Mouse (Mus musculus) forebrain, embryonic 14.5 days (tissue): ENCODE results near the gene Tes. TPM values are rescaled to one million over a fixed set of nuclear protein-coding genes. Genes with fewer than 3 reads are reported as not detected.

Experiments used
- ATAC-seq: fragments of 200-750 bp; cut with Nextera tagmentation; 2 replicates; pipeline ENCODE4 v1.8.0; 2017; ENCODE audit warnings: mild to moderate bottlenecking, moderate library complexity
- DNase-seq: peaks from one replicate; pipeline ENCODE4 v3.0.0-alpha.2; 2015; ENCODE audit warnings: low spot score
- H3K27ac ChIP-seq: fragments of 300-500 bp; sonication (generic); 2 replicates; pipeline ENCODE4 v1.5.1; 2014; ENCODE audit warnings: low read depth, mild to moderate bottlenecking, control low read depth, low read length, moderate library complexity
- H3K27me3 ChIP-seq: fragments of 300-500 bp; sonication (generic); replicated peaks from 2 replicates; pipeline ENCODE4 v1.6.1; 2014; ENCODE audit warnings: low read length, control low read depth, mixed read lengths; ENCODE audit not compliant: control insufficient read depth, insufficient read depth
- H3K36me3 ChIP-seq: fragments of 300-500 bp; sonication (generic); 2 replicates; pipeline ENCODE4 v1.6.1; 2014; ENCODE audit warnings: low read length, control low read depth; ENCODE audit not compliant: control insufficient read depth, insufficient read depth
- H3K4me1 ChIP-seq: fragments of 300-500 bp; sonication (generic); 2 replicates; pipeline ENCODE4 v1.6.1; 2014; ENCODE audit warnings: antibody characterized with exemption, low read length, control low read depth; ENCODE audit not compliant: control insufficient read depth, insufficient read depth
- H3K4me2 ChIP-seq: fragments of 300-500 bp; sonication (generic); 2 replicates; pipeline ENCODE4 v1.6.1; 2014; ENCODE audit warnings: mild to moderate bottlenecking, control low read depth, low read length
- H3K4me3 ChIP-seq: fragments of 300-500 bp; sonication (generic); 2 replicates; pipeline ENCODE4 v1.5.1; 2014; ENCODE audit warnings: low read depth, low read length, control low read depth
- H3K9ac ChIP-seq: fragments of 300-500 bp; sonication (generic); 2 replicates; pipeline ENCODE4 v1.6.1; 2014; ENCODE audit warnings: mild to moderate bottlenecking, low read length, control low read depth, moderate library complexity
- H3K9me3 ChIP-seq: fragments of 300-500 bp; sonication (generic); replicated peaks from 2 replicates; pipeline ENCODE4 v1.6.1; 2016; ENCODE audit warnings: low read length, control low read depth, mixed read lengths; ENCODE audit not compliant: control insufficient read depth
- WGBS: fragments of 180-500 bp; shearing (Covaris S2); extraction: QIAGEN DNeasy Blood & Tissue Kit; methylation state at CpG from one replicate; pipeline ENCODE4 v1.1.7; 2014; 5-methylcytosine and 5-hydroxymethylcytosine counted together
- polyA plus RNA-seq: library from polyadenylated mRNA; unstranded; fragments of >200 nt; fragmentation: Nextera tagmentation; extraction: Ambion mirVana; gene quantifications from 2 replicates; pipeline ENCODE4 v1.2.1, GENCODE M21; 2014

Tes gene
- polyA plus RNA-seq, 1 experiment from 2014 or later: 36.2 TPM

- no peak for ATAC-seq
Observed at GRCm38 (mm10) chr6:17112990-17113389, 48.0 kb downstream of the Tes start.

GRCm38 (mm10) chr6:17114588-17114987 is 49.6 kb downstream of the Tes start:
- H3K9me3 ChIP-seq: no peaks in the 10 kb centered on the region
- H3K4me1 ChIP-seq: no peaks in the 10 kb centered on the region
- H3K36me3 ChIP-seq: no peaks in the 10 kb centered on the region
- H3K4me3 ChIP-seq: no peak overlapping the region
- no peak overlapping the region for H3K4me2 ChIP-seq
- ATAC-seq (no peak), DNase-seq (no peak)
- no peaks in the 10 kb centered on the region for H3K27me3 ChIP-seq
- no peak overlapping the region for H3K27ac ChIP-seq
- WGBS: 64% methylated on average over 5 of the region's 5 CpGs
- H3K9ac ChIP-seq: no peak overlapping the region

More at GRCm38 (mm10) chr6:17112990-17113389, 48.0 kb downstream of the Tes start:
- no peaks in the 10 kb centered on the region for H3K36me3 ChIP-seq
- H3K27ac ChIP-seq: no peak overlapping the region
- H3K4me2 ChIP-seq: no peak overlapping the region
- no peak overlapping the region for H3K9ac ChIP-seq
- H3K4me3 ChIP-seq: no peak overlapping the region
- H3K27me3 ChIP-seq: no peaks in the 10 kb centered on the region
- DNase-seq: no peak
- H3K4me1 ChIP-seq: no peaks in the 10 kb centered on the region
- H3K9me3 ChIP-seq: no peaks in the 10 kb centered on the region
- 80% methylated on average over 2 of the region's 2 CpGs for WGBS

GRCm38 (mm10) chr6:17115046-17115790 is 50.3 kb downstream of the Tes start:
- Histone ChIP-seq H3K9me3 (no peaks in the 10 kb centered on the region), H3K36me3 (no peaks in the 10 kb centered on the region), H3K9ac (no peak overlapping the region), H3K27ac (no peak overlapping the region), H3K4me3 (no peak overlapping the region), H3K27me3 (no peaks in the 10 kb centered on the region), H3K4me1 (no peaks in the 10 kb centered on the region), H3K4me2 (no peak overlapping the region)
- no peak for DNase-seq
- 81% methylated on average over 2 of the region's 2 CpGs for WGBS
- no peak for ATAC-seq

- no peaks in the 10 kb centered on the region for H3K27me3 ChIP-seq
- no peak overlapping the region for H3K4me3 ChIP-seq
- no peaks in the 10 kb centered on the region for H3K4me1 ChIP-seq
- H3K9me3 ChIP-seq: no peaks in the 10 kb centered on the region
- H3K27ac ChIP-seq: no peak overlapping the region
- no peak overlapping the region for H3K4me2 ChIP-seq
- DNase-seq (no peak), ATAC-seq (no peak)
- H3K9ac ChIP-seq: no peak overlapping the region
- 85% methylated on average over 7 of the region's 7 CpGs for whole genome bisulfite sequencing
- no peaks in the 10 kb centered on the region for H3K36me3 ChIP-seq
Observed at GRCm38 (mm10) chr6:17119521-17120232, 54.7 kb downstream of the Tes start.

GRCm38 (mm10) chr6:17140021-17140420 is 75.1 kb downstream of the Tes start:
- Histone ChIP-seq H3K4me2 (no peak overlapping the region), H3K27ac (no peak overlapping the region), H3K4me3 (no peak overlapping the region), H3K27me3 (no peaks in the 10 kb centered on the region), H3K4me1 (no peaks in the 10 kb centered on the region), H3K9me3 (no peaks in the 10 kb centered on the region), H3K9ac (no peak overlapping the region), H3K36me3 (no peaks in the 10 kb centered on the region)
- 94% methylated on average over 2 of the region's 2 CpGs for WGBS
- ATAC-seq (no peak), DNase-seq (no peak)

- no peak overlapping the region for H3K4me2 ChIP-seq
- H3K36me3 ChIP-seq: no peaks in the 10 kb centered on the region
- H3K27ac ChIP-seq: no peak overlapping the region
- H3K9ac ChIP-seq: no peak overlapping the region
- WGBS: 28% methylated on average over 4 of the region's 4 CpGs
- peak; percentile 62; the same call in 1 of the 2 replicates for ATAC-seq
- no peak overlapping the region for H3K4me3 ChIP-seq
- peak; percentile 54 for DNase-seq
- no peaks in the 10 kb centered on the region for H3K9me3 ChIP-seq
- no peaks in the 10 kb centered on the region for H3K27me3 ChIP-seq
- H3K4me1 ChIP-seq: no peaks in the 10 kb centered on the region
Observed at GRCm38 (mm10) chr6:17142577-17143359, 77.8 kb downstream of the Tes start.

GRCm38 (mm10) chr6:17151071-17151715 is 86.2 kb downstream of the Tes start:
- DNase-seq: peak; percentile 40
- ATAC-seq: no peak; the same call in 1 of the 2 replicates
- WGBS: 78% methylated on average over 4 of the region's 4 CpGs
- no peaks in the 10 kb centered on the region for H3K36me3 ChIP-seq
- no peak overlapping the region for H3K4me3 ChIP-seq
- H3K27ac ChIP-seq: no peak overlapping the region
- no peak overlapping the region for H3K9ac ChIP-seq
- no peaks in the 10 kb centered on the region for H3K9me3 ChIP-seq
- H3K4me2 ChIP-seq: no peak overlapping the region
- no peaks in the 10 kb centered on the region for H3K27me3 ChIP-seq
- H3K4me1 ChIP-seq: no peaks in the 10 kb centered on the region

- DNase-seq (no peak), ATAC-seq (no peak)
- Histone ChIP-seq H3K36me3 (no peaks in the 10 kb centered on the region), H3K4me3 (no peak overlapping the region), H3K9me3 (no peaks in the 10 kb centered on the region), H3K4me1 (no peaks in the 10 kb centered on the region), H3K27ac (no peak overlapping the region), H3K9ac (no peak overlapping the region), H3K4me2 (no peak overlapping the region), H3K27me3 (no peaks in the 10 kb centered on the region)
- WGBS: 80% methylated on average over 3 of the region's 3 CpGs
Observed at GRCm38 (mm10) chr6:17152551-17152950, 87.6 kb downstream of the Tes start.
